Mouse (Mus musculus) right cerebral cortex, postnatal 25 days (tissue): ENCODE measurements around the gene Bcas3.

Experiments
- DNase-seq: peaks from one replicate; pipeline ENCODE4 v3.0.0; 2022

The Bcas3 gene

DNA sequence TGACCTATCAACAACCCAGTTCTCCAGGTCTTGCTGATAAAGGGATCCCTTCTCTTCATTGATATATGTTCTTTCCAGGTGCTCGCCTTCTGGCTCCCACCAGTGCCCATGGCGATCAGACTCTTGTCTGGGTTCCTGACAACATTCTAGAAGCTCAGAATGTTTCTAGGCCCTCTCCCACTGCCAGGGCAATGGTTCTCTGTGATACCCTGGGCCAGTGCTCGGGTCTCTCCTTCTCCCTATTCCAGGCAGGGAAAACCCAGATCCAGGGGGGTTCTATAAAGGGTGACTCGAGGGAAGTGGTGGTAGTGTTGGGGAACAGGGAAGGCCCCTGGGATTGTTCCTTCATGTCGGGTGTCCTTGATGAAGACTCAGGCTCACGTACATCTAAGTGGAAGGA, 497.3 kb downstream of the Bcas3 start, which contains the start of gene Gm11444:
Gm11444 (minus strand) TSS at position 101 of the 400 bp plus-strand sequence.
- DNase-seq = no peak

- DNase-seq = no peak
Observed at GRCm38 (mm10) chr11:85850758-85851157, 497.8 kb downstream of the Bcas3 start.

- DNase-seq = no peak
Observed at GRCm38 (mm10) chr11:85857997-85858698, 505.2 kb downstream of the Bcas3 start.

DNA sequence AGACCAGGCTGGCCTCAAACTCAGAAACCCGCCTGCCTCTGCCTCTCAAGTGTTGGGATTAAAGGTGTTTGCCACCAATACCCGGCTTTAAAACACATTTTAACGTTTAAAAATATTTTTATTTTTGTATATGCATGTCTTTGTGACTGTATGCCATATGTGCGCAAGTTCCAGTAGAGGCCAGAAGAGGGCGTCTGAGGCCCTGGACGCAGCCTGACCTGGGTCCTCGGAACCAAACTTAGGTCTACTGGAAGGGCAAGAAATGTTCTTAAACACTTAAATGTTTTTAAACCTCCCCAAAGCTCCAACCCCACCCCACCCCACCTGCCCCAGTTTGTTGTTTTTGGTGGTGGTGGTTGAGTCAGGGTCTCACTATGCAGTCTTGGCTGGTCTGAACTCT, 511.4 kb downstream of the Bcas3 start:
- DNase-seq = no peak
